Comparison of ENCODE assay signal across 9 mouse cellular contexts in the genomic region with DNA sequence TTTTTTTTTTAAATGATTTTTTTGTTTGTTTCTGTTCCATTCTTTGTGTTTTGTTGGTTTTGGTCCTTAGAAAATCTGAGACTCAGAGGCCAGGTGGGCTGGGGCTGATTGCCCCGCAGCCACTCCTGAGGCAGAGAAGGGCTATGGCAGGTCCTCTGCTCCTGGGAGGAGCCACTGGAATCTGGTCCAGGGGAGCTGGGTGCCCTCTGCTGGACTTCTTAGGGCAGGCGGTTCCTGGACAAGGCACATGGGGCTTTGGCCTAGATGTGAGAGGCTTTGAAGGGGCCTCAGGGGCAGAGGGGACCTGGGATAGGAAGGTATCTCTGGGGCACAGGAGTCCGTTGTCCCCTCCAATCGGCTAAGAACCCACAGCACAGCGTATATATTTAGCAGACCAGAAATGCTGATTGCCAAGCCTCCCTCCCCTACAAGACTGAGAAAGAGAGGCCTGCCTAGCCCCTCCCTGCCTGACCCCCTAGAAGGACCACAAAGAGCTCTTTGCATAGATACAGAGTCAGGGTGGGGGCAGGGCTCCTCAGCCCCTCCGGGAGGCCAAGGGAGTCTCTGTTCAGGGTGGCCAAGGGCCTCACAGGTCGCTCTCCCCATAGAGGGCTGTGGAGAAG. TPM values are rescaled to one million over a fixed set of nuclear protein-coding genes. Genes with fewer than 3 reads are reported as not detected.
DNase-seq lines count a peak whose midpoint lies in the region; ATAC-seq and TF ChIP-seq lines count a peak whose summit lies in the region.
"Had no signal": no experiment of that assay in that cellular context is flagged by ENCODE, and none has a peak within 500 bp of the region (broad histone marks: within the 10 kb centered on the region; RNA-seq: fewer than 3 reads in every experiment).

No protein-coding gene starts in this region.

- peak; percentile 35 for DNase-seq in ovary, adult 18-20 months (ENCODE audit: low spot score)
- DNase-seq in ovary, postnatal 10 days (ENCODE audit: low spot score): no peak
- DNase-seq in brain, embryonic 14.5 days (ENCODE audit: low read depth): peak; percentile 54
- peak; percentile 74 to 81 for DNase-seq in kidney, postnatal 4 days
- DNase-seq in spleen, adult 12 weeks (ENCODE audit: low spot score): no peak
- DNase-seq in cerebellum, adult 11 months: no peak

- no peak for TF ChIP-seq POLR2A in brain, embryonic 14.5 days (IDR thresholded peaks at IDR 0.05; ENCODE audit: borderline replicate concordance, extremely low read depth, insufficient read depth, insufficient read length, poor library complexity, severe bottlenecking)

- H3K36me3 ChIP-seq in heart, embryonic 16.5 days (ENCODE audit: control insufficient read depth, insufficient read depth): peaks cover 67% of the 10 kb centered on the region
- peaks cover 75% of the 10 kb centered on the region for H3K36me3 ChIP-seq in midbrain, embryonic 12.5 days

- peak; percentile 55 for TF ChIP-seq CTCF in brain, embryonic 14.5 days (IDR thresholded peaks at IDR 0.05; ENCODE audit: borderline replicate concordance, extremely low read depth, insufficient read depth, insufficient read length)

- peak overlapping the region; percentile 58; the same call in 1 of the 2 replicates for H3K27ac ChIP-seq in heart, embryonic 16.5 days (ENCODE audit: low read length)
- H3K27ac ChIP-seq in midbrain, embryonic 12.5 days (replicated peaks): no peak overlapping the region

- WGBS in heart, embryonic 16.5 days: 32% methylated on average over 7 of the region's 7 CpGs
- WGBS in midbrain, embryonic 12.5 days: 61% methylated on average over 7 of the region's 7 CpGs

- peak; percentile 30; the same call in 1 of the 2 replicates for ATAC-seq in heart, embryonic 16.5 days (replicated peaks; ENCODE audit: extremely low read depth, insufficient read depth, low FRiP score)
- ATAC-seq in midbrain, embryonic 12.5 days (ENCODE audit: low FRiP score, low read depth): peak; percentile 57; the same call in 1 of the 2 replicates

- H3K9me3 ChIP-seq in heart, embryonic 16.5 days (replicated peaks; ENCODE audit: control insufficient read depth, low read length): no peaks in the 10 kb centered on the region
- H3K9me3 ChIP-seq in midbrain, embryonic 12.5 days: no peaks in the 10 kb centered on the region

- H3K4me1 ChIP-seq in heart, embryonic 16.5 days (ENCODE audit: control insufficient read depth, insufficient read depth, low read length): peaks cover 25% of the 10 kb centered on the region
- H3K4me1 ChIP-seq in midbrain, embryonic 12.5 days: peaks cover 3% of the 10 kb centered on the region

- H3K27me3 ChIP-seq in heart, embryonic 16.5 days (ENCODE audit: control insufficient read depth, insufficient read depth, low read length): peaks cover 3% of the 10 kb centered on the region; the same call in 1 of the 2 replicates
- peaks cover 20% of the 10 kb centered on the region for H3K27me3 ChIP-seq in midbrain, embryonic 12.5 days

- H3K9ac ChIP-seq in heart, embryonic 16.5 days (ENCODE audit: low read length): 0 out of 2 replicates have a peak overlapping the region, but pooled peaks have one; percentile 40
- no peak overlapping the region for H3K9ac ChIP-seq in midbrain, embryonic 12.5 days (replicated peaks)

- no peak overlapping the region for H3K4me2 ChIP-seq in heart, embryonic 16.5 days (ENCODE audit: low read depth, low read length)
- H3K4me2 ChIP-seq in midbrain, embryonic 12.5 days (replicated peaks): no peak overlapping the region

- H3K4me3 ChIP-seq in heart, embryonic 16.5 days (ENCODE audit: low read length): no peak overlapping the region
- H3K4me3 ChIP-seq in midbrain, embryonic 12.5 days: no peak overlapping the region
- H3K4me3 ChIP-seq: erythroblast, embryonic 14.5 days had no signal

RNA-seq across cellular contexts. Expression of a gene that starts 12.5 kb away (rescaled TPM):
- 0.08 and 0.16 TPM in 2 replicates for polyA plus RNA-seq in brain, embryonic 14.5 days (2012; rRNA removed)
- 0.41 and 0.42 TPM in 2 replicates for polyA plus RNA-seq in heart, embryonic 16.5 days (2015; fragmentation: Nextera tagmentation; extraction: Ambion mirVana)
- 0.20 and 0.39 TPM in 2 replicates for polyA plus RNA-seq in midbrain, embryonic 12.5 days (2016; fragmentation: Nextera tagmentation; extraction: Ambion mirVana)
- polyA plus RNA-seq: erythroblast, embryonic 14.5 days had no signal

RNA-seq across cellular contexts. Expression of a gene that starts 30.1 kb away (rescaled TPM):
- polyA plus RNA-seq in brain, embryonic 14.5 days (2012; rRNA removed): 30.7 and 31.2 TPM in 2 replicates
- 1.5 and 2.1 TPM in 2 replicates for polyA plus RNA-seq in heart, embryonic 16.5 days (2015; fragmentation: Nextera tagmentation; extraction: Ambion mirVana)
- 2.6 and 3.1 TPM in 2 replicates for polyA plus RNA-seq in midbrain, embryonic 12.5 days (2016; fragmentation: Nextera tagmentation; extraction: Ambion mirVana)
- polyA plus RNA-seq: erythroblast, embryonic 14.5 days had no signal

Comparison
In these comparisons a context has a peak if more than half of its experiments do, and no peak if none do; other contexts are left out.
1. DNase-seq: peak in ovary, adult 18-20 months (single experiment), brain, embryonic 14.5 days (single experiment) and kidney, postnatal 4 days (2 of 2); none in ovary, postnatal 10 days (single experiment), spleen, adult 12 weeks (single experiment) and cerebellum, adult 11 months (single experiment).